Mouse (Mus musculus) neural tube, embryonic 11.5 days (tissue): ENCODE measurements around the gene Fam32a. TPM values are rescaled to one million over a fixed set of nuclear protein-coding genes. Genes with fewer than 3 reads are reported as not detected.

Experiments used
- ATAC-seq: fragments of 200-750 bp; cut with Nextera tagmentation; 2 replicates; pipeline ENCODE4 v1.8.0; 2017; ENCODE audit warnings: moderate number of reproducible peaks, mild to moderate bottlenecking, moderate TSS enrichment, moderate library complexity; ENCODE audit not compliant: insufficient read depth, low FRiP score, low TSS enrichment
- DNase-seq: peaks from one replicate; pipeline ENCODE4 v3.0.0-alpha.2; 2015; ENCODE audit warnings: low spot score
- H3K27ac ChIP-seq: fragments of 300-500 bp; sonication (generic); 2 replicates; pipeline ENCODE4 v1.5.1; 2014; ENCODE audit warnings: low read depth, mild to moderate bottlenecking, low read length
- H3K27me3 ChIP-seq: fragments of 300-500 bp; sonication (generic); 2 replicates; pipeline ENCODE4 v1.6.1; 2014; ENCODE audit warnings: mild to moderate bottlenecking, low read length, mixed read lengths; ENCODE audit not compliant: control insufficient read depth, insufficient read depth
- H3K36me3 ChIP-seq: fragments of 300-500 bp; sonication (generic); 2 replicates; pipeline ENCODE4 v1.6.1; 2014; ENCODE audit warnings: mild to moderate bottlenecking, low read length, moderate library complexity, mixed read lengths; ENCODE audit not compliant: control insufficient read depth, insufficient read depth
- H3K4me1 ChIP-seq: fragments of 300-500 bp; sonication (generic); 2 replicates; pipeline ENCODE4 v1.6.1; 2014; ENCODE audit warnings: low read length, mixed read lengths; ENCODE audit not compliant: control insufficient read depth, insufficient read depth
- H3K4me2 ChIP-seq: fragments of 300-500 bp; sonication (generic); 2 replicates; pipeline ENCODE4 v1.6.1; 2014; ENCODE audit warnings: low read depth, mild to moderate bottlenecking, moderate library complexity
- H3K4me3 ChIP-seq: fragments of 300-500 bp; sonication (generic); 2 replicates; pipeline ENCODE4 v1.5.1; 2014; ENCODE audit warnings: low read depth, low read length
- H3K9ac ChIP-seq: fragments of 300-500 bp; sonication (generic); 2 replicates; pipeline ENCODE4 v1.6.1; 2014; ENCODE audit warnings: mild to moderate bottlenecking, low read length
- H3K9me3 ChIP-seq: fragments of 300-500 bp; sonication (generic); 2 replicates; pipeline ENCODE4 v1.6.1; 2016; ENCODE audit warnings: low read length; ENCODE audit not compliant: control insufficient read depth
- WGBS: fragments of 180-500 bp; shearing (Covaris S2); extraction: QIAGEN DNeasy Blood & Tissue Kit; methylation state at CpG from one replicate; pipeline ENCODE4 v1.1.7; 2014; 5-methylcytosine and 5-hydroxymethylcytosine counted together
- polyA plus RNA-seq: library from polyadenylated mRNA; unstranded; fragments of >200 nt; fragmentation: Nextera tagmentation; extraction: Ambion mirVana; gene quantifications from 2 replicates; pipeline ENCODE4 v1.2.1, GENCODE M21; 2014

The Fam32a gene
- polyA plus RNA-seq, 1 experiment from 2014 or later, result 80.6 TPM

DNA sequence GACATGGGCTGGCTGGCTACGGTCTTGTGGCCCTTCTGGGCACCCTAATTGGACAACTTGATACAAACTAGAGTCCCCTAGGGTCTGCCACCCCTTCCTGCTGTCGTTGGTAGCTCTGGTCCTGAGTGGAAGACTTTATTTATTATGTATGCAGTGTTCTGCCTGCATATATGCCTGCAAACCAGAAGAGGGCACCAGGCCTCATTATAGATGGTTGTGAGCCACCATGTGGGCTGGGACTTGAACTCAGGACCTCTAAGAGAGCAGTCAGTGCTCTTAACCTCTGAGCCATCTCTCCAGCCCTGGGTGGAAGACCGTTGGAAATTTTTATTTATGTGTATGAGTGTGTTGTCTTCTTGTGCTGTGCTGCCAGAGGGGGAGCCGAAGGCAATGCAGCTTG is 1.2 kb downstream of the Fam32a start:
- no peak overlapping the region for H3K27ac ChIP-seq
- H3K4me1 ChIP-seq, result peaks cover 5% of the 10 kb centered on the region
- no peaks in the 10 kb centered on the region for H3K9me3 ChIP-seq
- DNase-seq (no peak), ATAC-seq (no peak)
- no peaks in the 10 kb centered on the region for H3K27me3 ChIP-seq
- no peak overlapping the region for H3K9ac ChIP-seq
- H3K4me2 ChIP-seq, result peak overlapping the region; percentile 76
- H3K4me3 ChIP-seq, result peak overlapping the region; percentile 77
- peaks cover 10% of the 10 kb centered on the region for H3K36me3 ChIP-seq
- WGBS, result 90% methylated on average over 4 of the region's 4 CpGs

- Histone ChIP-seq H3K4me2 (no peak overlapping the region), H3K36me3 (peaks cover 10% of the 10 kb centered on the region), H3K27me3 (no peaks in the 10 kb centered on the region), H3K27ac (no peak overlapping the region), H3K9ac (no peak overlapping the region), H3K4me3 (no peak overlapping the region), H3K9me3 (no peaks in the 10 kb centered on the region), H3K4me1 (peaks cover 5% of the 10 kb centered on the region)
- ATAC-seq (no peak), DNase-seq (no peak)
- 91% methylated on average over 5 of the region's 5 CpGs for WGBS
Observed at GRCm38 (mm10) chr8:72222656-72223055, 3.1 kb downstream of the Fam32a start.

- Histone ChIP-seq H3K4me3 (peak within 1 kb of the TSS; percentile 67), H3K9ac (peak within 1 kb of the TSS; percentile 80), H3K27ac (peak within 1 kb of the TSS; percentile 94), H3K4me2 (peak within 1 kb of the TSS; percentile 61), H3K9me3 (no peaks in the 10 kb centered on the region), H3K4me1 (peaks cover 4% of the 10 kb centered on the region), H3K36me3 (0 out of 2 replicates have a peak, but pooled peaks cover 2% of the 10 kb centered on the region), H3K27me3 (no peaks in the 10 kb centered on the region)
- under 1% methylated on average over 54 of the region's 54 CpGs for WGBS
- DNase-seq (peak; percentile 98), ATAC-seq (peak; percentile 97)
Observed at GRCm38 (mm10) chr8:72239499-72240402, 20.2 kb downstream of the Fam32a start, which contains the start of gene Ap1m1. TSS of gene Ap1m1 (plus strand) at chr8:72240018.

DNA sequence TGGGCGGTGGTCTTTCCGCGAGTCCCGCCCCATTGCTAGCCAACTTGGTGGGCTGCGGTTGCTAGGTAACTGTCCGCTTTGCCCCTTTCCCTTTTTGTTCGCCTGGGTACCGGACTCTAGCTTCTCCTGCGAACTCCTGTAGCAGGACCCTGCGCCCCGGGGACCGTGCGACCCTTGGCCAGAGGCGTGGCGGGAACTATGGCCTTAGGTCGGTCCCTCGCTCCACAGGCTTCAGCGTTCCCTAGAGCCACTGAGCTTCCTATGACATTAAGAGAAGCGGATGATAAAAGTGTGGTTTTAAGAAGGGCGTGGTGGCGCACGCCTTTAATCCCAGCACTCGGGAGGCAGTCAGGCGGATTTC is 20.9 kb downstream of the Fam32a start:
- WGBS, result under 1% methylated on average over 24 of the region's 24 CpGs
- ATAC-seq, result no peak

GRCm38 (mm10) chr8:72240951-72241350 is 21.4 kb downstream of the Fam32a start:
- DNase-seq (no peak), ATAC-seq (no peak)
- no peaks in the 10 kb centered on the region for H3K9me3 ChIP-seq
- peak overlapping the region; percentile 61 for H3K4me2 ChIP-seq
- no peak overlapping the region for H3K9ac ChIP-seq
- H3K27me3 ChIP-seq, result no peaks in the 10 kb centered on the region
- H3K4me3 ChIP-seq, result peak overlapping the region; percentile 67; the same call in 1 of the 2 replicates
- H3K36me3 ChIP-seq, result 0 out of 2 replicates have a peak, but pooled peaks cover 2% of the 10 kb centered on the region
- peaks cover 4% of the 10 kb centered on the region for H3K4me1 ChIP-seq
- no peak overlapping the region for H3K27ac ChIP-seq
- WGBS, result 73% methylated on average over 7 of the region's 7 CpGs

More for the DNA sequence above, 20.9 kb downstream of the Fam32a start:
- Histone ChIP-seq H3K27me3 (no peaks in the 10 kb centered on the region), H3K9me3 (no peaks in the 10 kb centered on the region), H3K4me1 (peaks cover 4% of the 10 kb centered on the region), H3K4me2 (peak overlapping the region; percentile 61), H3K27ac (peak overlapping the region; percentile 94), H3K36me3 (0 out of 2 replicates have a peak, but pooled peaks cover 2% of the 10 kb centered on the region), H3K9ac (peak overlapping the region; percentile 80), H3K4me3 (peak overlapping the region; percentile 67)
- DNase-seq, result no peak

GRCm38 (mm10) chr8:72242226-72242625 is 22.7 kb downstream of the Fam32a start:
- DNase-seq (no peak), ATAC-seq (no peak)
- 86% methylated on average over 1 of the region's 1 CpGs for WGBS
- Histone ChIP-seq H3K9me3 (no peaks in the 10 kb centered on the region), H3K4me3 (no peak overlapping the region), H3K4me1 (peaks cover 4% of the 10 kb centered on the region), H3K27me3 (no peaks in the 10 kb centered on the region), H3K36me3 (0 out of 2 replicates have a peak, but pooled peaks cover 2% of the 10 kb centered on the region), H3K27ac (no peak overlapping the region), H3K9ac (no peak overlapping the region), H3K4me2 (no peak overlapping the region)

GRCm38 (mm10) chr8:72244610-72245009 is 25.1 kb downstream of the Fam32a start:
- Histone ChIP-seq H3K9me3 (no peaks in the 10 kb centered on the region), H3K4me1 (peaks cover 4% of the 10 kb centered on the region), H3K27me3 (no peaks in the 10 kb centered on the region), H3K4me2 (no peak overlapping the region), H3K27ac (no peak overlapping the region), H3K4me3 (no peak overlapping the region), H3K9ac (no peak overlapping the region), H3K36me3 (0 out of 2 replicates have a peak, but pooled peaks cover 2% of the 10 kb centered on the region)
- DNase-seq (no peak), ATAC-seq (no peak)
- 89% methylated on average over 2 of the region's 2 CpGs for WGBS

DNA sequence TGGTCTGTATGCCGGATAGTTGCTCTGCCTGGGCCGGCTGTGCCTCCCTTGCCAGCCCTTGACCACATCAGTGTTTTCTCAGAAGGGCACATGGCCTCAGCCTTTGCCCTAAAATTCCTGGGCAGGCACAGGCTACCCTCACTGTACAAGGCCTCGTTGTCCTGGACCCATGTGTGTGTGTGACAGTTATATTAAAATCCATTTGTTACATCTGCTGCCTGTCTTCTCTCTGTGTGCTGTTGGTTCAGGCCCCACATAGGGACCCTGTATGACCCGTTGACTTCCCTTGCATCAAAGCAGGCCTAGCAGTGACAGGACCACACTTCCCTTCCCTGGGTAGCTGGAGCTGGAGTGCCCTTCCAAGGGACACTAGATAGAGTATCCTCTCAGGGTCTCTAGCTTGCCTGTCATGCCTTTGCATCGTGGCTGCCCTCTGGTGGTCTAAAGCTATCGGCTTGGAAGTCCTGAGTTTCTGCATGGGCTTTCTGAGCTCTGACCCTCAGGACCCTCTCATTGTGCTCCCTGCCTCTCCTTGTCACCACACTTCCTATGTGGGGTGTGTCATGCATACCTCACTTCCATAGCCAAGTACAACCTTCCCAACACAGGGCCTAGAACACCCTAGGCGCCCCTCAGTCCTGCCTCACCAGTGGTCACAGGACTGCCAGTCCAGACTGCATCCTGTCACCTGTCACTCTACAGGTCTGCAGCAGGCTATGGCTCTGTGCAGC is 37.8 kb downstream of the Fam32a start:
- peak; percentile 63 for DNase-seq
- no peaks in the 10 kb centered on the region for H3K4me1 ChIP-seq
- H3K4me3 ChIP-seq, result no peak overlapping the region
- no peak for ATAC-seq
- H3K27ac ChIP-seq, result no peak overlapping the region
- 48% methylated on average over 7 of the region's 7 CpGs for WGBS
- no peaks in the 10 kb centered on the region for H3K9me3 ChIP-seq
- H3K36me3 ChIP-seq, result 0 out of 2 replicates have a peak, but pooled peaks cover 3% of the 10 kb centered on the region
- H3K9ac ChIP-seq, result no peak overlapping the region
- no peak overlapping the region for H3K4me2 ChIP-seq
- H3K27me3 ChIP-seq, result no peaks in the 10 kb centered on the region
